Mouse (Mus musculus): ENCODE data around the gene Zfp867. TPM values are rescaled to one million over a fixed set of nuclear protein-coding genes. Genes with fewer than 3 reads are reported as not detected.

Zfp867 gene
- polyA plus RNA-seq, 1 experiment from 2014 or later, result 12.2 TPM

- 91% methylated on average over 5 of the region's 5 CpGs for WGBS
- Histone ChIP-seq H3K4me2 (no peak overlapping the region), H3K9ac (no peak overlapping the region), H3K27ac (replicated peaks) (no peak overlapping the region), H3K4me3 (no peak overlapping the region), H3K27me3 (no peaks in the 10 kb centered on the region), H3K36me3 (peaks cover 71% of the 10 kb centered on the region), H3K4me1 (replicated peaks) (peaks cover 15% of the 10 kb centered on the region), H3K9me3 (0 out of 2 replicates have a peak, but pooled peaks cover 3% of the 10 kb centered on the region)
- ATAC-seq (ENCODE audit: low read depth), result no peak
Measured at GRCm38 (mm10) chr11:59501978-59502700, 29.9 kb upstream of the Zfp867 start.

GRCm38 (mm10) chr11:59497747-59498146 lies 25.5 kb upstream of the Zfp867 start:
- 94% methylated on average over 7 of the region's 7 CpGs for WGBS
- no peak overlapping the region for H3K9ac ChIP-seq

GRCm38 (mm10) chr11:59496672-59497310 lies 24.5 kb upstream of the Zfp867 start:
- H3K27me3 ChIP-seq, result no peaks in the 10 kb centered on the region
- 91% methylated on average over 6 of the region's 6 CpGs for WGBS
- ATAC-seq (ENCODE audit: low read depth), result no peak
- H3K36me3 ChIP-seq, result peaks cover 99% of the 10 kb centered on the region
- no peaks in the 10 kb centered on the region for H3K4me1 ChIP-seq (replicated peaks)
- no peak overlapping the region for H3K4me2 ChIP-seq
- no peak overlapping the region for H3K27ac ChIP-seq (replicated peaks)
- 0 out of 2 replicates have a peak, but pooled peaks cover 3% of the 10 kb centered on the region for H3K9me3 ChIP-seq
- H3K9ac ChIP-seq, result no peak overlapping the region
- no peak overlapping the region for H3K4me3 ChIP-seq

More at GRCm38 (mm10) chr11:59497747-59498146, 25.5 kb upstream of the Zfp867 start:
- Histone ChIP-seq H3K27me3 (no peaks in the 10 kb centered on the region), H3K9me3 (0 out of 2 replicates have a peak, but pooled peaks cover 3% of the 10 kb centered on the region), H3K36me3 (peaks cover 99% of the 10 kb centered on the region), H3K4me2 (no peak overlapping the region), H3K4me1 (replicated peaks) (no peaks in the 10 kb centered on the region; the same call in 1 of the 2 replicates), H3K27ac (replicated peaks) (no peak overlapping the region), H3K4me3 (no peak overlapping the region)
- ATAC-seq (ENCODE audit: low read depth), result no peak

GRCm38 (mm10) chr11:59486222-59486621 lies 13.9 kb upstream of the Zfp867 start:
- Histone ChIP-seq H3K4me1 (replicated peaks) (no peaks in the 10 kb centered on the region), H3K9me3 (no peaks in the 10 kb centered on the region), H3K4me2 (no peak overlapping the region), H3K9ac (no peak overlapping the region), H3K27ac (replicated peaks) (no peak overlapping the region), H3K27me3 (no peaks in the 10 kb centered on the region), H3K4me3 (no peak overlapping the region), H3K36me3 (peaks cover 61% of the 10 kb centered on the region)
- WGBS, result 84% methylated on average over 8 of the region's 8 CpGs
- no peak for ATAC-seq (ENCODE audit: low read depth)

- no peak overlapping the region for H3K9ac ChIP-seq
- H3K4me1 ChIP-seq (replicated peaks), result no peaks in the 10 kb centered on the region
- no peak overlapping the region for H3K27ac ChIP-seq (replicated peaks)
- WGBS, result 69% methylated on average over 2 of the region's 2 CpGs
- no peak for ATAC-seq (ENCODE audit: low read depth)
- H3K4me2 ChIP-seq, result no peak overlapping the region
- H3K4me3 ChIP-seq, result no peak overlapping the region
- peaks cover 55% of the 10 kb centered on the region for H3K36me3 ChIP-seq
- no peaks in the 10 kb centered on the region for H3K27me3 ChIP-seq
- no peaks in the 10 kb centered on the region for H3K9me3 ChIP-seq
Measured at GRCm38 (mm10) chr11:59485641-59486040, 13.4 kb upstream of the Zfp867 start.

- H3K36me3 ChIP-seq, result peaks cover 32% of the 10 kb centered on the region
- ATAC-seq (ENCODE audit: low read depth), result no peak
- WGBS, result 15% methylated on average over 2 of the region's 2 CpGs
- H3K9me3 ChIP-seq, result no peaks in the 10 kb centered on the region
- no peak overlapping the region for H3K27ac ChIP-seq (replicated peaks)
- H3K4me3 ChIP-seq, result no peak overlapping the region
- H3K9ac ChIP-seq, result no peak overlapping the region
- H3K4me2 ChIP-seq, result no peak overlapping the region
- no peaks in the 10 kb centered on the region for H3K27me3 ChIP-seq
- no peaks in the 10 kb centered on the region for H3K4me1 ChIP-seq (replicated peaks)
Measured at GRCm38 (mm10) chr11:59483212-59483611, 10.9 kb upstream of the Zfp867 start.

- WGBS, result 76% methylated on average over 6 of the region's 6 CpGs
- Histone ChIP-seq H3K4me2 (no peak overlapping the region), H3K4me1 (replicated peaks) (no peaks in the 10 kb centered on the region), H3K9me3 (no peaks in the 10 kb centered on the region), H3K9ac (no peak overlapping the region), H3K27me3 (no peaks in the 10 kb centered on the region; the same call in 1 of the 2 replicates), H3K4me3 (no peak overlapping the region), H3K27ac (replicated peaks) (no peak overlapping the region), H3K36me3 (no peaks in the 10 kb centered on the region)
- ATAC-seq (ENCODE audit: low read depth), result no peak
Measured at GRCm38 (mm10) chr11:59477240-59477639, 5.0 kb upstream of the Zfp867 start.

- H3K4me2 ChIP-seq, result peak overlapping the region; percentile 88
- H3K9ac ChIP-seq, result peak overlapping the region; percentile 88
- peak overlapping the region; percentile 75 for H3K4me3 ChIP-seq
- no peaks in the 10 kb centered on the region; the same call in 1 of the 2 replicates for H3K27me3 ChIP-seq
- 0 out of 2 replicates have a peak, but pooled peaks cover 8% of the 10 kb centered on the region for H3K36me3 ChIP-seq
- H3K4me1 ChIP-seq (replicated peaks), result peaks cover 17% of the 10 kb centered on the region
- peak overlapping the region; percentile 72 for H3K27ac ChIP-seq (replicated peaks)
- 6% methylated on average over 37 of the region's 37 CpGs for WGBS
- ATAC-seq (ENCODE audit: low read depth), result peak; percentile 85
- H3K9me3 ChIP-seq, result no peaks in the 10 kb centered on the region
Measured at GRCm38 (mm10) chr11:59471413-59472325, 605 bp downstream of the Zfp867 start.

GRCm38 (mm10) chr11:59460459-59460858 lies 11.8 kb downstream of the Zfp867 start:
- WGBS, result 100% methylated on average over 2 of the region's 2 CpGs
- no peak for ATAC-seq (ENCODE audit: low read depth)
- H3K4me3 ChIP-seq, result no peak overlapping the region
- H3K9ac ChIP-seq, result no peak overlapping the region
- H3K27me3 ChIP-seq, result no peaks in the 10 kb centered on the region
- H3K36me3 ChIP-seq, result peaks cover 86% of the 10 kb centered on the region
- no peaks in the 10 kb centered on the region for H3K4me1 ChIP-seq (replicated peaks)
- peaks cover 21% of the 10 kb centered on the region for H3K9me3 ChIP-seq
- H3K27ac ChIP-seq (replicated peaks), result no peak overlapping the region
- no peak overlapping the region for H3K4me2 ChIP-seq

GRCm38 (mm10) chr11:59458973-59459372 lies 13.3 kb downstream of the Zfp867 start:
- no peaks in the 10 kb centered on the region for H3K27me3 ChIP-seq
- peaks cover 12% of the 10 kb centered on the region for H3K9me3 ChIP-seq
- ATAC-seq (ENCODE audit: low read depth), result no peak
- H3K27ac ChIP-seq (replicated peaks), result no peak overlapping the region
- H3K36me3 ChIP-seq, result peaks cover 87% of the 10 kb centered on the region
- no peak overlapping the region for H3K9ac ChIP-seq
- H3K4me2 ChIP-seq, result no peak overlapping the region
- H3K4me1 ChIP-seq (replicated peaks), result no peaks in the 10 kb centered on the region
- no peak overlapping the region for H3K4me3 ChIP-seq
- WGBS, result 60% methylated on average over 5 of the region's 5 CpGs

GRCm38 (mm10) chr11:59456891-59457290 lies 15.4 kb downstream of the Zfp867 start:
- Histone ChIP-seq H3K4me3 (no peak overlapping the region), H3K27ac (replicated peaks) (no peak overlapping the region), H3K4me1 (replicated peaks) (0 out of 2 replicates have a peak, but pooled peaks cover 2% of the 10 kb centered on the region), H3K4me2 (no peak overlapping the region), H3K9me3 (no peaks in the 10 kb centered on the region), H3K27me3 (no peaks in the 10 kb centered on the region), H3K36me3 (peaks cover 76% of the 10 kb centered on the region), H3K9ac (no peak overlapping the region)
- no peak for ATAC-seq (ENCODE audit: low read depth)
- WGBS, result 95% methylated on average over 2 of the region's 2 CpGs

- no peak overlapping the region for H3K4me3 ChIP-seq
- no peak overlapping the region for H3K4me2 ChIP-seq
- H3K27me3 ChIP-seq, result no peaks in the 10 kb centered on the region
- H3K36me3 ChIP-seq, result peaks cover 72% of the 10 kb centered on the region
- H3K27ac ChIP-seq (replicated peaks), result no peak overlapping the region
- H3K9ac ChIP-seq, result no peak overlapping the region
- ATAC-seq (ENCODE audit: low read depth), result no peak
- no peaks in the 10 kb centered on the region for H3K9me3 ChIP-seq
- H3K4me1 ChIP-seq (replicated peaks), result peaks cover 7% of the 10 kb centered on the region; the same call in 1 of the 2 replicates
- WGBS, result 98% methylated on average over 2 of the region's 2 CpGs
Measured at GRCm38 (mm10) chr11:59456346-59456745, 15.9 kb downstream of the Zfp867 start.
